Mouse (Mus musculus): ENCODE data around the gene Synrg.

The Synrg gene

DNA sequence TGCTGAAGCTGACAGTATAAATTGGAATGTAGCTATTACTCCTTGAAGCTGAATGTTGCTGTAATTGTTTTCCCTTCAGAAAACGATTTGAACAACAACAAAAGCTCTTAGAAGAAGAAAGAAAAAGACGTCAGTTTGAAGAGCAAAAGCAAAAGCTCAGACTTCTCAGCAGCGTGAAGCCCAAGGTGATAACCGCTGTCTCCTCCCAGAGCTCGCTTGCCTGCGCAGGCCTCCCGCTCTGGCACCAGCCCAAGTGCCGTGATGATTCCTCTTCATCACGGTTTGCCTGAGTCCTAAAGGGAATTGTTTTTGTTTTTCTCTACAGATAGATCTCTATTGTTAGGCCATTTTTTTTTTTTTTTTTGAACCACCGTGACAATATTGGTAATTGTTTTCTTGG is 17.1 kb downstream of the Synrg start:
- no peak for DNase-seq (ENCODE audit: low spot score in 2 of 2)

GRCm38 (mm10) chr11:83991701-83992100 is 27.5 kb downstream of the Synrg start:
- no peak for DNase-seq (ENCODE audit: low spot score in 2 of 2)

DNA sequence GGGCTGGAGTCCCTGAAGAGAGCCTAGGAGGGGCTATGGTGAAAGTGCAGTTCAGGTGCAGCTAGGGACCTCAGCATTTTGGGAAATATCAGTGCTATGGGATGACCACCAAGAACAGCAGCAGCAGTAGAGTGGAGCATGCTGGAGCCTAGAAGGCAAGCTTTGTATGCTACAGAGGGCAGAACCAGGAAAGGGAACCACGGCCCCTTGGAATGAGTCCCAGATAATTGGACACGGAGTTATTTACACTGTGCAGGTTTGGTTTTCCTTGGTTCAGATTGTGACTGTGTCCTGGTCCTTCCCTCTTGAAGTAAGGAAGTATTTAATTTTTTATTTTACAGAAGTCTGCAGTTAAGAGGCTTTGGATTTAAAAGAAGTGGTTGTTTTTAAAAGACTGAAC is 29.2 kb downstream of the Synrg start:
- DNase-seq (ENCODE audit: low spot score in 2 of 2), result no peak

DNA sequence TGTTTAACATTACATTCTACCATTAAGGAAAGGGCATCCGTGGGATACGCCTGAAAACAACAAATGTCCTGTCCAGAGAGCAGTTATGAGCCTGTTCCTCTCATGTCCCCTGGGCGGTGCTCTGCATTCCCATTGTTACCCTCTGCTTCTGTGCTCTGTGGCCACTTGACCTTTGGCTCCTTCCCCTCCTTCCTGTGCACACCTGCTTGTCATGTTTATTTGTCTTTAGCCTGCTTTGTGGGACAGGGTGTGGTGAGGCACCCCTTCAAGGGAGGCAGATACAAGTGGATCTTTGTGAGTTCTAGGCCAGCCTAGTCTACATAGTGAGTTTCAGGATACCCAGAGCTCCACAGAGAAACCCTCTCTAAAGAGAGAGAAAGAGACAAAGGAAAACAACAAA is 30.3 kb downstream of the Synrg start:
- DNase-seq (ENCODE audit: low spot score in 2 of 2), result no peak

GRCm38 (mm10) chr11:83995535-83995950 is 31.3 kb downstream of the Synrg start:
- DNase-seq (ENCODE audit: low spot score in 2 of 2), result no peak

GRCm38 (mm10) chr11:83997171-83997868 is 33.1 kb downstream of the Synrg start:
- DNase-seq (ENCODE audit: low spot score in 2 of 2), result no peak

DNA sequence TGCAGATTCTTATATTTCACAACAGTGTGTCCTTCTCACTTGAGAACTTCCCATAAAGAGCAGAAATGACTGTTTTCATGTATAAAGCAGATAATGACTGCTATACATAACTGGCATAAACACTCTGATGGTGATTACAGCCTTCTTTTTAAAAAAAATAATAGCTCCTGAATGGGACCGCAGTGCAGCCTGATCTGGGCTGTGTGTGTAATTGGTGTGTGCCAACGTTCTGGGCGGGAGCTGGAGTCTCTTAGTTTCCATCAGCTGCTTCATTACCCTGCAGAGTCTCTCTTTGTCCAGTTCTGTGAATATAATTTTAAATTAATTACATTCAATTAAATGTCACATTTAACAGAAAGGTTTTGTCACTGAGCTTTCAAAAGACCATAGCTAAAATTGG is 34.8 kb downstream of the Synrg start:
- no peak for DNase-seq (ENCODE audit: low spot score in 2 of 2)

DNA sequence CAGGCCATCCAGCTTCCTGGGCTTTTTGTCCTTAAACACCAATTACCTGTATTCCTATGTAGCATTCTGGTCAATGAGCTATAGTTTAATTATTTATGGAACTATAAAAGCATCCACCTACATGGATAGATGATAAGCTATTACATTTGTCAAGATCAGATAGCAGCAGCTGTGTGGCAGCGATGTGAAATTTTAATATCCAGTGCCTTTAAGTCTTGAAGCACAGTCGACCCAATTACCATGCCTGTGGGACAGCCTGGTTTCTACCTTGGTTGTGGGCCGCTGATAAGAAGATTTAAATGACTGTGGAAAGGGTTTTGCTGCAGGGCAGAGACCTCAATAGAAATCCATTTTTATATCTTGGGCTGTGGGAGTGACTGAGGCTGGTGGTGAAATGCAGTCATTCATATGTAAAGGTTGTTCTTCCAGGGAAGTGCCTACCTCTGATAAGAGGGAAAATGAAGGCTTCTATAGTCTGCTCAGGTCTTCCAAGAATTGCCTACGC is 35.2 kb downstream of the Synrg start:
- no peak for DNase-seq (ENCODE audit: low spot score in 2 of 2)

GRCm38 (mm10) chr11:84001257-84001656 is 37.0 kb downstream of the Synrg start:
- DNase-seq (ENCODE audit: low spot score in 2 of 2), result no peak

DNA sequence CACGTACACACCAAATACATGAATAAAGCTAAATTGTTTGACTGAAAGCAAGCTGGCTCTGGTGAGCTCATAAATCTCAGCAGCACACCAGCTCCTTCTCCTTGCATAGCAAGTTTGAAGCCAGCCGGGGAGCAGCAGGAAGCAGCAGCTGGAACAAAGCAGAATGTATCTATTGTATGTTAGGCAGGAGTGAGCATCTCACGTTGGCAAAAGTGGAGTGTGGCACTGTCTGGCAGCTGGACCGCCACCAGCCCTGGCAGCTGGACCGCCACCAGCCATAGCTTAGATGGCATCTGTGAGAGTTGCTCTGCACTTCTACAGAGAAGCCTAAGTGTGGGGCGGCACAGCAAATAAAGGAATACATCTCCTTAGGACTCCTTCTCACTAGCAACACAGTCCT is 39.8 kb downstream of the Synrg start:
- DNase-seq (ENCODE audit: low spot score in 2 of 2), result no peak

GRCm38 (mm10) chr11:84009001-84009400 is 44.8 kb downstream of the Synrg start:
- no peak for DNase-seq (ENCODE audit: low spot score in 2 of 2)

- no peak for DNase-seq (ENCODE audit: low spot score in 2 of 2)
Observed at GRCm38 (mm10) chr11:84010411-84010810, 46.2 kb downstream of the Synrg start.

- no peak for DNase-seq (ENCODE audit: low spot score in 2 of 2)
Observed at GRCm38 (mm10) chr11:84011050-84011449, 46.8 kb downstream of the Synrg start.

DNA sequence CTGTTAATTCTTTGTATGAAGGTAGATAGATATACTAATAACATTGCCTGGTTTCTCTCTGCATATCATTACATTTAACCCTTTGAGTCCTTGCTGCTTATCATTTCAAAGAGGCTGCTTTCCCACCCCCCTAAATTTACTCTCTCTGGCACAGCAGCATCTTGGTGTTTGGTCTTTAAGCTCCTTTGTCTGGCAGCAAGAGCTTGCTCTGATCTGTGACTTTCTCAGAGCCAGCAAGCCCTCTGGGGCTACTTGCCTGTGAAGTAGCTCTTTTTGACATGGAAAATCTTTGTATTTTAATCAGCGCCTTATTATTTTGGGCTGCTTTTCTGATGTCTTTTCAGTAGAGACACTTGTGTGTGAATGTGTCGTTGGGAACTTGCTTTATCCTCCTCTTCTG is 47.3 kb downstream of the Synrg start:
- DNase-seq (ENCODE audit: low spot score in 2 of 2), result no peak

GRCm38 (mm10) chr11:84013105-84013504 is 48.9 kb downstream of the Synrg start:
- DNase-seq (ENCODE audit: low spot score in 2 of 2), result no peak

- no peak for DNase-seq (ENCODE audit: low spot score in 2 of 2)
Observed at GRCm38 (mm10) chr11:84016147-84016809, 52.0 kb downstream of the Synrg start.

DNA sequence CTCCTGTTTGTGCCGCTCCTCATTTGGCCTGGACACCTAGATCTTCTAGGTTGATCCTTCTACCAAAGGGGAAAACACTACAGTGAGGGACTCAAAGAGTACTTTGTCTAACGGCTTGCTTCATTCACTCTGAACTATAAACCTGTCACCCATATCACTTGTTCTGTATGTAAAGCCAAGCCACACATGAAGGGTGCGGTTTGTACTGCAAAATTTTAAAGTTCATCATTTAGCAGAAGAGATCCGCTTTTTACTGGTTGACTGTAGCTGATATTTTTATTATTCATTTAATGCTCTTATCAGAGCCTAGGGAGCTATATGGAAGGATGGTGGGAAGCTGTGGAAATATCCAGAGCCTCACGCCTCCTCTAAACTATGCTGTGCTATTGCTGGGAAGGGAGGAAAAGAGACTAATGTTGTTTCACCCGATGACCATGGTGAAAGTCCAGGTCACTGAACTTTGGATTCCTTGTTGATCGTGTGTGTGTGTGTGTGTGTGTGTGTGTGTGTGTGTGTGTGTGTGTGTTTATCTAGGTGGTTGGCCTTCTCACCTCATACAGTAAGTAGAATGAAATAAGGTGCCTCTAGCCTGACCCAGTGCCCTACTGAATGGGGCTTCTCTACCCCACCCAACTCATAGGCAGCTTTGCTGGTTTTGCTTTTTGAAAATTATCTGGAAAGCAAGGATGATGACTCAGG is 52.7 kb downstream of the Synrg start:
- no peak for DNase-seq (ENCODE audit: low spot score in 2 of 2)

DNA sequence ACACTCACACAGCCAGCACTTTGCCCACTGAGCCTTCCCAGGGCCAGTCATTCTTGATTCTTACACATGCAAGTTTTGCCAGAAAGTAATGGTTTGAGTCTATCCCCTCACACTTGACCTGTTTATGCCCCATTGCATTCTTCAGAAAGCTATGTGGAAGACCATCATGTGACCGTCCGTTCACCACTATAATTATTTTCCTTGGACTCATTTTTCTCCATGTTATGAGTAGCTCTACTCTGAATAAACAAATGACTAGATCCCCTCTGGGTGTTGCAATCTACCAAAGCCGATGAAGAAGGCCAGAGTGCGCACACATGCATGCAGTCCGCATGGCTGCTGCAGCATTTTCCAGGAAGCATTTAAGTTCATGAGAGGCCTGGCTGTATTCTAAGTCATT is 63.0 kb downstream of the Synrg start:
- no peak for DNase-seq (ENCODE audit: low spot score in 2 of 2)

DNA sequence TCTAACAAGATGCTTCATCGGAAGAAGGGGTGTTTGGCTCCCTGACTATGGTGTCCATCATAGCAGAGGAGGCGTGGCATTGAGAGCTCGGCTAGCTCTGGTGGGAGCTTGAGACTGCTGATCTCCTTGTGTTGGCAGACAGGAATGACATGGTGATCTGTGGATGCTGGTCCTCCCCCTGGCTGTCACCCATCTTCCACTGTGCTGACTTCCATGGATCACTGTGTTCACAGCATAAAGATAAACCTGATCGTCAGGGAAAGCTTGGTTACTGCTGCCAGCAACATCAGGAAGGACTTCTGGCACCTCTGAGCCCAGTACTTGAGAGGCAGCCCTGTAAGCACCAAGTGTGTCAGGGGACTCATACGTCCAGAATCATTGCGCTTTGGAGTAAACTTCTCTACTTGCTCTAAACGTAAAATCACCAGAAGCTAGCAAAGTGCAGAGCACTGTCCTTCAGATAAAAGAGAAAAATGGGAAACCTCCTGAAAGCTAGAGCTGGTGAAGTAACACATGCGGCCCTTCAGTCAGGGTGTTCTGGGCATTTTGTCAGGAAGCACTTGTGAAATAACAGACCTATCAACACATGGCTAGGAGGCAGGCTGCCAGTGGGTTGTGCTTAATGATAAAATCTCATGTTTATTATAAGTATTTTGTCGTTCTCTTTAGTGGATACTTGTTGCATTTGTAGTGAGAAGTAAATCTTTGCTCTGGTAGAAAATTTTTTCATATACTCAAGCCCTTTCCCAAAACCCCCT is 64.2 kb downstream of the Synrg start:
- no peak for DNase-seq (ENCODE audit: low spot score in 2 of 2)

- peak in 1 of 2 experiments; percentile 8 for DNase-seq (ENCODE audit: low spot score in 2 of 2)
Observed at GRCm38 (mm10) chr11:84031971-84032370, 67.7 kb downstream of the Synrg start.

DNA sequence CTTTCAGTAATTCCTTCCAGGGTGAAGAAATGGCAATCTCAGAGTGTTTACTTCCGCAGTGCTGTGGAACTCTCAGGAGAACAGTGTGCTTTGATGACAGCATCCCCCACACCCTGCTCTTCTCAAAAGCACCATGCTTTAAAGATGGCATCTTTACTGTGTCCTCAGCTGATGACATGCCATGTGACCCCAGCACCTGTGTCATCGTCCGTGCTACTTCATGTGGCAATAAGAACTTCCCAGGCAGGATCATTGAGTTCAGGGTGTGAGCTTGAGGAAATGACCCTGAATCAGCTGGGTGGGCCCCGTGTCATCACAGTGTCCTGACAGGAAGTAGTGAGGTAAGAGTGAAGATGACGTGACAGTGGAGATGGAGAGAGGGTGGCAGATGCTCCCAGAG is 68.3 kb downstream of the Synrg start:
- DNase-seq (ENCODE audit: low spot score in 2 of 2), result no peak

DNA sequence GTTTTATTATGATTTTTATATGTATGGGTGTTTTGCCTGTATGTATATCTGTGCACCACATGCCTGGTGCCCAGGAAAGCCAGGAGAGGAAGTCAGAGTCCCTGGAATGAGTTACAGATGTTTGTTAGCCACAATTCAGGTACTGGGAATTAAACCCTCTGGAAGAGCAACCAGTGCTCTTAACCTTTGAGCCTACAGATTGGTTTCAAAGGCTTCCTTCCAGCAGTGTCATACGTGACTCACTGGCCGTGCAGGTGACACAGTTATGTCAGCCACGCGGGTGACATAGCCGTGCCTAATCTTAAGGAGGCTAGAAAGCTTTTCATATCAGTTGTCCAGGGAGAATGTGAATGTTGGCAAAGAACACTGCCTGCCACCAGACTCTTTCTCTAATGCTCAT is 69.4 kb downstream of the Synrg start:
- DNase-seq (ENCODE audit: low spot score in 2 of 2), result no peak

Measured in spleen, postnatal 14 days (tissue).